8 mouse cellular contexts compared by ENCODE assay signal in the genomic region with DNA sequence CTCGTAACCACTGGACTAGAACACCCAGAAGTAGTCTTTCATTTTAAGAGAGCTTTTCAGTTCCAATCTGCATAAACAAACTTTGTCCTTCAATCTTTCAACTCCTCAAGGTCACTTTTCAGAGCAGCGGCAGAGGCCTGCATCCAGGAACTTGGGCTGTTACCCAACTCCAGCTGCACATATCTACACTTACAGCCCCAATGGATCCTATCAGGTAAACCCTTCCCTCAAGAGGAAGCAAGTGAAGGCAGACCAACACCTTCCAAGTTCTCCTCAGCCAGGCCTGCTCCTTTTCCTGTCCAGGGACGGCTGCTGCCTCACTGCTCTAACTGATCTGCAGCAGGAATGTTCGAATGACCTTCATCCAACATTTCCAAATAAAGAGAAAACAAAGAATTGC. TPM values are rescaled to one million over a fixed set of nuclear protein-coding genes. Genes with fewer than 3 reads are reported as not detected.
A peak's percentile ranks its signal among the peaks of the same experiment; 100 is the strongest.
DNase-seq lines count a peak whose midpoint lies in the region; ATAC-seq lines count a peak whose summit lies in the region.

No protein-coding gene starts in this region.

- peaks cover 6% of the 10 kb centered on the region for H3K4me1 ChIP-seq in brown adipose tissue, adult 24 weeks (ENCODE audit: control insufficient read depth, insufficient read depth, insufficient read length, low read length)
- peaks cover 20% of the 10 kb centered on the region; the same call in 1 of the 2 replicates for H3K4me1 ChIP-seq in limb, embryonic 11.5 days (ENCODE audit: control insufficient read depth, insufficient read depth, low read length)
- peaks cover 37% of the 10 kb centered on the region for H3K4me1 ChIP-seq in midbrain, embryonic 16.5 days (ENCODE audit: control insufficient read depth, insufficient read depth, low read length)

- 50% methylated on average over 4 of the region's 4 CpGs for WGBS in limb, embryonic 11.5 days
- 30% methylated on average over 4 of the region's 4 CpGs for WGBS in midbrain, embryonic 16.5 days

- H3K9ac ChIP-seq in limb, embryonic 11.5 days (ENCODE audit: low read length): peak overlapping the region; percentile 54
- peak overlapping the region; percentile 70 for H3K9ac ChIP-seq in midbrain, embryonic 16.5 days (ENCODE audit: low read depth, low read length)

- H3K36me3 ChIP-seq in limb, embryonic 11.5 days (ENCODE audit: control insufficient read depth, insufficient read depth, low read length): no peaks in the 10 kb centered on the region
- no peaks in the 10 kb centered on the region for H3K36me3 ChIP-seq in midbrain, embryonic 16.5 days (ENCODE audit: control insufficient read depth, insufficient read depth, low read length)

- intact Hi-C loops in heart, postnatal 14 days (cut with DNase I): no loop called here

- H3K4me3 ChIP-seq in brown adipose tissue, adult 24 weeks (ENCODE audit: insufficient read depth, low read depth, low read length): peak overlapping the region; percentile 70
- H3K4me3 ChIP-seq in limb, embryonic 11.5 days (ENCODE audit: low read depth, low read length): peak overlapping the region; percentile 42
- H3K4me3 ChIP-seq in midbrain, embryonic 16.5 days (ENCODE audit: low read depth, low read length): peak overlapping the region; percentile 68

- DNase-seq in gastrocnemius, postnatal 10 days: peak; percentile 8
- no peak for DNase-seq in gastrocnemius, adult 18-20 months (ENCODE audit: low spot score)
- DNase-seq in heart, postnatal 14 days: peak; percentile 16 to 21
- DNase-seq in limb, embryonic 11.5 days (ENCODE audit: low spot score): peak; percentile 32
- no peak for DNase-seq in frontal cortex, postnatal 25 days (ENCODE audit: low spot score in 2 of 2)
- no peak for DNase-seq in spleen, adult 18-20 months

- no peaks in the 10 kb centered on the region for H3K9me3 ChIP-seq in limb, embryonic 11.5 days (ENCODE audit: control insufficient read depth, low read length)
- no peaks in the 10 kb centered on the region for H3K9me3 ChIP-seq in midbrain, embryonic 16.5 days (replicated peaks; ENCODE audit: control insufficient read depth, low read length, poor library complexity, severe bottlenecking)

- peak overlapping the region; percentile 63 for H3K4me2 ChIP-seq in limb, embryonic 11.5 days (ENCODE audit: low read depth, severe bottlenecking)
- peak overlapping the region; percentile 86 for H3K4me2 ChIP-seq in midbrain, embryonic 16.5 days (ENCODE audit: low read length)

- no peak for ATAC-seq in limb, embryonic 11.5 days (ENCODE audit: insufficient number of reproducible peaks, low FRiP score, low TSS enrichment, low read depth)
- ATAC-seq in midbrain, embryonic 16.5 days: no peak

- peak overlapping the region; percentile 95 for H3K27ac ChIP-seq in brown adipose tissue, adult 24 weeks (replicated peaks; ENCODE audit: low read depth, low read length)
- H3K27ac ChIP-seq in limb, embryonic 11.5 days (replicated peaks; ENCODE audit: low read depth, low read length): no peak overlapping the region
- H3K27ac ChIP-seq in midbrain, embryonic 16.5 days (ENCODE audit: low read length): no peak overlapping the region

- no peaks in the 10 kb centered on the region for H3K27me3 ChIP-seq in limb, embryonic 11.5 days (ENCODE audit: control insufficient read depth, insufficient read depth, low read length)
- H3K27me3 ChIP-seq in midbrain, embryonic 16.5 days (ENCODE audit: control insufficient read depth, insufficient read depth, low read depth, low read length): no peaks in the 10 kb centered on the region

RNA-seq across cellular contexts. Expression of gene Nfyc, which starts 17.2 kb away (rescaled TPM):
- total RNA-seq in gastrocnemius, postnatal 10 days (2021): 10 to 100 TPM; 47.2 to 55.8 TPM
- total RNA-seq in gastrocnemius, adult 18-20 months (2021): 10 to 100 TPM; 35.5 to 38.0 TPM
- polyA plus RNA-seq in brown adipose tissue, adult 24 weeks (2012; ENCODE audit: insufficient read depth, insufficient read length, missing spikeins): 37.2 and 49.9 TPM in 2 replicates
- 10 to 100 TPM; 66.3 to 67.9 TPM for total RNA-seq in heart, postnatal 14 days (2021)
- polyA plus RNA-seq in limb, embryonic 11.5 days (2014; fragmentation: Nextera tagmentation; extraction: Ambion mirVana): 130 and 133 TPM in 2 replicates
- polyA plus RNA-seq in midbrain, embryonic 16.5 days (2015; fragmentation: Nextera tagmentation; extraction: Ambion mirVana): 74.4 and 75.3 TPM in 2 replicates

RNA-seq across cellular contexts. Expression of gene Rims3, which starts 40.4 kb away (rescaled TPM):
- total RNA-seq in gastrocnemius, postnatal 10 days (2021): under 1 TPM; 0.20 to 0.40 TPM
- under 1 TPM in 1 of 2 experiments, not detected in 1; 0.05 TPM for total RNA-seq in gastrocnemius, adult 18-20 months (2021)
- not detected in 2 replicates for polyA plus RNA-seq in brown adipose tissue, adult 24 weeks (2012; ENCODE audit: insufficient read depth, insufficient read length, missing spikeins)
- total RNA-seq in heart, postnatal 14 days (2021): under 1 TPM; 0.12 to 0.22 TPM
- polyA plus RNA-seq in limb, embryonic 11.5 days (2014; fragmentation: Nextera tagmentation; extraction: Ambion mirVana): 0.34 and 0.51 TPM in 2 replicates
- 30.6 and 35.4 TPM in 2 replicates for polyA plus RNA-seq in midbrain, embryonic 16.5 days (2015; fragmentation: Nextera tagmentation; extraction: Ambion mirVana)

Comparison
In these comparisons a context has a peak if more than half of its experiments do, and no peak if none do; other contexts are left out.
1. DNase-seq: peak in gastrocnemius, postnatal 10 days (single experiment), heart, postnatal 14 days (2 of 2) and limb, embryonic 11.5 days (single experiment); none in gastrocnemius, adult 18-20 months (single experiment), frontal cortex, postnatal 25 days (0 of 2) and spleen, adult 18-20 months (0 of 2).
2. Peak in every context shown above with its lines, with median percentiles within 50 percentile points of each other: H3K4me3 ChIP-seq.